Mouse (Mus musculus): ENCODE data around the gene Ptprt.

Ptprt gene

GRCm38 (mm10) chr2:161657046-161657445 is 1003.9 kb downstream of the Ptprt start:
- DNase-seq, result no peak

GRCm38 (mm10) chr2:161656632-161657031 is 1004.3 kb downstream of the Ptprt start:
- DNase-seq, result no peak

GRCm38 (mm10) chr2:161640805-161641204 is 1020.1 kb downstream of the Ptprt start:
- no peak for DNase-seq

- no peak for DNase-seq
Observed at GRCm38 (mm10) chr2:161634084-161634483, 1026.9 kb downstream of the Ptprt start.

- DNase-seq, result no peak
Observed at GRCm38 (mm10) chr2:161625896-161626295, 1035.1 kb downstream of the Ptprt start.

GRCm38 (mm10) chr2:161608401-161608800 is 1052.5 kb downstream of the Ptprt start:
- no peak for DNase-seq

- no peak for DNase-seq
Observed at GRCm38 (mm10) chr2:161607372-161607771, 1053.6 kb downstream of the Ptprt start.

GRCm38 (mm10) chr2:161600206-161600808 is 1060.6 kb downstream of the Ptprt start:
- DNase-seq, result no peak

- no peak for DNase-seq
Observed at GRCm38 (mm10) chr2:161593391-161594152, 1067.4 kb downstream of the Ptprt start.

GRCm38 (mm10) chr2:161574401-161574800 is 1086.5 kb downstream of the Ptprt start:
- no peak for DNase-seq

- no peak for DNase-seq
Observed at GRCm38 (mm10) chr2:161572201-161572600, 1088.7 kb downstream of the Ptprt start.

- no peak for DNase-seq
Observed at GRCm38 (mm10) chr2:161570236-161570995, 1090.5 kb downstream of the Ptprt start.

- DNase-seq, result no peak
Observed at GRCm38 (mm10) chr2:161561502-161561901, 1099.4 kb downstream of the Ptprt start.

GRCm38 (mm10) chr2:161557874-161558273 is 1103.1 kb downstream of the Ptprt start:
- no peak for DNase-seq

GRCm38 (mm10) chr2:161553651-161554050 is 1107.3 kb downstream of the Ptprt start:
- no peak for DNase-seq

- DNase-seq, result no peak
Observed at GRCm38 (mm10) chr2:161552011-161552410, 1108.9 kb downstream of the Ptprt start.

- no peak for DNase-seq
Observed at GRCm38 (mm10) chr2:161549577-161549976, 1111.4 kb downstream of the Ptprt start.

GRCm38 (mm10) chr2:161547318-161547717 is 1113.6 kb downstream of the Ptprt start:
- no peak for DNase-seq

- DNase-seq, result no peak
Observed at GRCm38 (mm10) chr2:161545406-161545805, 1115.5 kb downstream of the Ptprt start.

GRCm38 (mm10) chr2:161534151-161534550 is 1126.8 kb downstream of the Ptprt start:
- DNase-seq, result no peak

GRCm38 (mm10) chr2:161527192-161527591 is 1133.8 kb downstream of the Ptprt start:
- no peak for DNase-seq

GRCm38 (mm10) chr2:161519671-161520070 is 1141.3 kb downstream of the Ptprt start:
- no peak for DNase-seq

- DNase-seq, result no peak
Observed at GRCm38 (mm10) chr2:161516921-161517320, 1144.0 kb downstream of the Ptprt start.

- no peak for DNase-seq
Observed at GRCm38 (mm10) chr2:161513256-161513655, 1147.7 kb downstream of the Ptprt start.

All from thymus, postnatal 25 days (tissue).